Mouse (Mus musculus): ENCODE measurements around the gene Fiz1. TPM values are rescaled to one million over a fixed set of nuclear protein-coding genes. Genes with fewer than 3 reads are reported as not detected.

Gene Fiz1
- total RNA-seq (2021), result 10 to 100 TPM; 26.4 to 26.9 TPM

- peak; percentile 98 for DNase-seq
These were observed at the start of gene Fiz1, which contains the start of gene Zfp524 for GRCm38 (mm10) chr7:5014251-5015117. TSS of gene Fiz1 (minus strand) at chr7:5014697. TSS of gene Zfp524 (plus strand) at chr7:5014415.

GRCm38 (mm10) chr7:5062360-5063001 is 48.0 kb upstream of the Fiz1 start:
- peak; percentile 73 for DNase-seq

GRCm38 (mm10) chr7:5061774-5062359 is 47.4 kb upstream of the Fiz1 start, which contains the start of gene U2af2:
TSS of gene U2af2 (plus strand) at chr7:5062143.
- peak; percentile 96 for DNase-seq

- DNase-seq, result peak; percentile 99
These were observed 46.7 kb upstream of the Fiz1 start for GRCm38 (mm10) chr7:5060944-5061773.

- peak; percentile 83 for DNase-seq
These were observed 45.8 kb upstream of the Fiz1 start for GRCm38 (mm10) chr7:5060239-5060731.

- no peak for DNase-seq
These were observed 44.9 kb upstream of the Fiz1 start for GRCm38 (mm10) chr7:5059421-5059820.

GRCm38 (mm10) chr7:5058631-5059030 is 44.1 kb upstream of the Fiz1 start:
- DNase-seq, result no peak

GRCm38 (mm10) chr7:5057804-5058203 is 43.3 kb upstream of the Fiz1 start:
- no peak for DNase-seq

GRCm38 (mm10) chr7:5057381-5057780 is 42.9 kb upstream of the Fiz1 start:
- DNase-seq, result no peak

GRCm38 (mm10) chr7:5056651-5057263 is 42.3 kb upstream of the Fiz1 start:
- DNase-seq, result no peak

GRCm38 (mm10) chr7:5053456-5054179 is 39.1 kb upstream of the Fiz1 start:
- DNase-seq, result no peak

- DNase-seq, result no peak
These were observed 38.4 kb upstream of the Fiz1 start for GRCm38 (mm10) chr7:5052931-5053343.

GRCm38 (mm10) chr7:5052438-5052837 is 37.9 kb upstream of the Fiz1 start:
- DNase-seq, result no peak

GRCm38 (mm10) chr7:5051193-5052192 is 37.0 kb upstream of the Fiz1 start, which contains the start of gene Zfp580:
TSS of gene Zfp580 (plus strand) at chr7:5051538.
- peak; percentile 85 for DNase-seq

- DNase-seq, result no peak
These were observed 32.8 kb upstream of the Fiz1 start for GRCm38 (mm10) chr7:5047313-5047712.

- DNase-seq, result no peak
These were observed 31.6 kb upstream of the Fiz1 start for GRCm38 (mm10) chr7:5046112-5046511.

- no peak for DNase-seq
These were observed 30.5 kb upstream of the Fiz1 start for GRCm38 (mm10) chr7:5044981-5045380.

- DNase-seq, result no peak
These were observed 24.4 kb upstream of the Fiz1 start for GRCm38 (mm10) chr7:5038940-5039339.

GRCm38 (mm10) chr7:5038109-5038732 is 23.7 kb upstream of the Fiz1 start, which contains the start of gene Zfp784:
TSS of gene Zfp784 (minus strand) at chr7:5038446.
- DNase-seq, result peak; percentile 95

All from heart, postnatal 4 days (tissue).